Mouse (Mus musculus) adipocyte (in vitro differentiated cells): ENCODE results near the gene Gtf3c2.

ENCODE experiments used
- DNase-seq: peaks from one replicate; pipeline ENCODE4 v3.0.0-alpha.2; 2016; ENCODE audit warnings: low spot score

Gene Gtf3c2

GRCm38 (mm10) chr5:31138968-31139425, 40.9 kb downstream of the Gtf3c2 start:
- peak; percentile 35 for DNase-seq

GRCm38 (mm10) chr5:31138241-31138967, 41.5 kb downstream of the Gtf3c2 start, which contains the start of gene Ucn:
Gene Ucn (minus strand): TSS chr5:31138829.
- no peak for DNase-seq

GRCm38 (mm10) chr5:31137658-31138057, 42.3 kb downstream of the Gtf3c2 start:
- DNase-seq = no peak

DNA sequence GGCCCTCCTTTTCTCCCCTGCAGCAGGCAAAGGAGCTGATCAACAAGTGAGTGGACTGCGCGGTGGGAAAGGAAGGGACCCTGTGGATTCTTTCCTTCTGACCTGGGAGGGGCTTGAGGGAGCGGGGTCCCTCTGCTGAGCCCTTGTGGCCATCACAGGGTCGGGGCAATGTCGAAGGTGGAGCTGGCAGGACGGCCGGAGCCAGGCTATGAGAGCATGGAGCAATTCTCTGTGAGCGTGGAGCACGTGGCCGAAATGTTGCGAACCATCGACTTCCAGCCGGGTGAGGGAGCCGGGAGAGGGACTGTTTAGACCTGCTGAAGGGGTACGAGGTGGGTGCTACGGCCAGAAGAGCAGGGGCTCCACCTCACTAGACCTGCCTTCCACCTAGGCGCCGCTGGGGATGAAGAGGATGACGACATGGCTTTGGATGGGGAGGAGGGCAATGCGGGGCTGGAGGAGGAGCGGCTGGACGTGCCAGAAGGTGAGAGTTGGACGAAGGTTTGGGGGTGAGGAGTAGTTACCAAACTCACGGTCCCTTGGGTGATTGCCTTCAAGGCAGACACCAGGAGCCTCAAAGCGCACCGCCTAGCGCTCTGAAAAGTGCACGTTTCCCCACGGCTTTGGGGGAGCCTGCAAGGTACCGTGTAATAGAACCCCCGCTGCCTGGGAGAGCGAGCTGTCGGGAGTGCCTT, 43.1 kb downstream of the Gtf3c2 start:
- DNase-seq = no peak

DNA sequence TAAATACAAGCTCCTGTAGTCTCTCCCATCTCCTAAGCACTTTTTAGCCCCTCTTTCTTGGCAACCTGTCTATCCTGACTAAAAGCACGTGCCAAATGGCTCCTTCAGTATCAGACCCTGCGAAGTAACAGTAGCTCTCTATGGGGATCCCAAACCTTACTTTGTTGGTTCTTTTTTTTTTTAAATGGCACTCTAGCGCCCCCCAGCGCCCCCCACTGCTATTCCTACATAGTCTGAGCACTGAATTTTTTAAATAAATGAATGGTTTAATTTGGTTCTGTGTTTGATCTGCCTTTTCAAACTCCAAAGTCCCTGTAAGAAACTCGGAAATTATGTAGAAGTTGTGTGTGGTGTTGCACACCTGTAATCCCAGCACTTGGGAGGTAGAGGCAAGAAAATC, 53.9 kb downstream of the Gtf3c2 start:
- DNase-seq = no peak

DNA sequence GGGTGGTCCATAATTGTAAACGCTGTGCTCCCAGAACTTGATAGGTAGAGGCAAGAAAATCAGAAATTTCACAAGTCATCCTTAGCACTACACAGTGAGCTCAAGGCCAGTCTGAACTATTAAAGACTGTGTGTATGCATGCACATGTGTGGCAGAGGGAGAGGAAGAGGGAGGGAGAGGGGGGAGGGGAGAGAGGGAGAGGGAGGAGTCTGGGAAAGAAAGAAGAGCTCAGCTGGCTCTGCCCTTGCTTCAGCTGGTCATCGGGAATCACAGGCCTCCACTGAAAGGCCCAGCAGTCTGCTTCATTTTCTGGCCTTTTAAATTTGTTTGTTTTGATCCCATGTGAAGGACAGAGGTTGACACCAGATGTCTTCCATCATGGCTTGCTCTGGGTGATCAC, 56.5 kb downstream of the Gtf3c2 start:
- DNase-seq = peak; percentile 20

- no peak for DNase-seq
Observed at GRCm38 (mm10) chr5:31121111-31121510, 58.8 kb downstream of the Gtf3c2 start.

GRCm38 (mm10) chr5:31116912-31117311, 63.0 kb downstream of the Gtf3c2 start:
- no peak for DNase-seq

DNA sequence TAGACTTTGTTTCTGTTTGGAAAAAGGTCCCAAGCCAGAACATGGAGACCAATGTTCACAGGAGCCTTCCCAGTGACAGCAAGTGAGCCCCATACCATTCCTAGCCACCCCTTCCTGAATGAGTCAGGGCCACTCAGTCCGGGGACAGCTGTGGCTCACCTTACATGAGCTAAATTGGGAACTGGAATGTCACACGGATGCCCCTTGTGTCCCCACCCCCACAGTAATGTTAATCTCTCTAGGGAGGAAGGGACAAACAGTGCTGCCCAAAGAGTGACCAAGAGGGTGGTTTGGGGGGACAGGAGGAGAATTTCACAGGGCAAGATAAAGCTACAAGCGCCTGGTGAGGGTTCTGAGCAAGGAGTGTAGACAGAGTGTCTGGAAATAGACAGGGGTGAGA, 63.6 kb downstream of the Gtf3c2 start, which contains the start of gene Trim54:
TSS of gene Trim54 (plus strand) at position 359 of the 400 bp plus-strand sequence.
- DNase-seq = no peak

DNA sequence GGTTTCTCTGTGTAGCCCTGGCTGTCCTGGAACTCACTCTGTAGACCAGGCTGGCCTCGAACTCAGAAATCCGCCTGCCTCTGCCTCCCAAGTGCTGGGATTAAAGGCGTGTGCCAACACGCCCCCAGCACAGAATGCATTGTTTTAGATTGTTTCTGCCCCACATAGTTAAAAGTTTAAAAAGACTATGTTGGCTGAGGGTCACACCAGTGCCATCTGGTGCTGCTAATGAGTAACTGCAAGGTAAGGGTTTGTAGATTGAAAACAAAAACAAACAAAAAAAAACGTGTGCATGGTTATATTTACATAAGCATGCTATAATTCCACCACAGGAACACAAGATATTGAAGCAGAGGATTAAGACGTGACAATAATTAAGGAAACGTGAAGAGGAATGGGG, 69.2 kb downstream of the Gtf3c2 start:
- peak; percentile 50 for DNase-seq

DNA sequence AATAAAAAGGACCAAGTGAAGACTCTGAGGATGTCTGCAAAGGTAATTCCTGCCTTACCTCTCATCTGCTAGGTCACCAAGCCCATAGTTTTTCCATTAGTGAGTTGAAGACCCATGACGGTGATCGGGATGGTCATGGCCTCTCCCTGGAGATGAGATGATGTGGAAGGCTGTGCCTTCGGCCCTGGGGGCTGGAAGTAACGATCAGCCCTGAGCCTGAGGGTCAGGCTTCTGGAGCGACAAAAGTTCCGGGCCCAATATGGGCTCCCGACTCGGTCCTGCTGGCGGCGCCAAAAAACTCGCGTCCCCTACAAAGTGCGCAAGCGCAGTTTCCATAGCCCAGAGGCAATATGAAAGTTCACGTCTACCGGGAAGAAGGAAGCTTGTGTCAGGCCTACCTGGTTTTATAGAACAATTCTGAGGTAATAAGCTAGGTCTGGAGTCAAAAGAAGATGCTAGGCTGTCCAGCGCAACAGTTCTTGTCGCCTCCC, 71.9 kb downstream of the Gtf3c2 start, which contains the start of gene Slc30a3:
TSS of gene Slc30a3 (minus strand) at position 238 of the 491 bp plus-strand sequence.
- DNase-seq = no peak
